Mouse (Mus musculus): Measurements from ENCODE around the gene Phf3.
"Not testable (repeated sequence)": the region's sequence is repeated elsewhere in the genome, so short reads cannot be mapped to it uniquely, and the experiment has no call there.

Phf3 gene

GRCm38 (mm10) chr1:30770599-30770998 is 103.1 kb downstream of the Phf3 start:
- not testable (repeated sequence) for DNase-seq (ENCODE audit: low spot score)

- no peak for DNase-seq (ENCODE audit: low spot score)
Measured at GRCm38 (mm10) chr1:30756794-30757193, 116.9 kb downstream of the Phf3 start.

- DNase-seq (ENCODE audit: low spot score) = no peak
Measured at GRCm38 (mm10) chr1:30755453-30756224, 118.1 kb downstream of the Phf3 start.
